Mouse (Mus musculus): ENCODE results near the gene Crybb3. TPM values are rescaled to one million over a fixed set of nuclear protein-coding genes. Genes with fewer than 3 reads are reported as not detected.
A peak's percentile ranks its signal among the peaks of the same experiment; 100 is the strongest.

Crybb3 gene
- polyA plus RNA-seq, 2 experiments, result 0.67 to 4.6 TPM

DNA sequence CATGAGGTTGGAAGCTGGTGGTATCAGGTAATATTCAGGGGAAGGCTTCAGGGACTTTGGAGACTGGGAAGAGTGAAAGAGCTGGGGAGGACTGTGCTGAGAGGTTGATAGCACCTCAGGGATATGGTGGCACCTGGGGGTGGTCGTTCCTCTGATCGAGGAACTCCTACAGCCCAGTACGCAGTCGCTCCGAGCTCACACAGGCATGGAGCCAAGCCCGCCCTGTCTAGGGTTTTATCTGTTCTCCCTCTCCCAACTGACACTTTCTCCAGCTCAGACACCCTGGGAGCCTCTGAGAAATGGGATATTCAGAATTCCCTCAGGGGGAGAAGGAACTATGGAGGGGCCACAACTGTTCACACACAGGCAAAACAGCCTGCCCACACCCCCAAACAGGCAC, 40.6 kb downstream of the Crybb3 start:
- H3K4me1 ChIP-seq (ENCODE audit: control insufficient read depth, insufficient read depth, low read length), result no peaks in the 10 kb centered on the region; the same call in 1 of the 2 replicates
- WGBS, result 66% methylated on average over 6 of the region's 6 CpGs
- no peak overlapping the region for H3K4me2 ChIP-seq (replicated peaks; ENCODE audit: low read depth, low read length, severe bottlenecking)
- no peaks in the 10 kb centered on the region for H3K9me3 ChIP-seq (ENCODE audit: control insufficient read depth, low read length)
- no peaks in the 10 kb centered on the region for H3K36me3 ChIP-seq (ENCODE audit: control insufficient read depth, insufficient read depth, low read length)
- no peak overlapping the region for H3K9ac ChIP-seq (ENCODE audit: low read depth, low read length, severe bottlenecking)
- H3K27me3 ChIP-seq (ENCODE audit: control insufficient read depth, insufficient read depth, low read length), result no peaks in the 10 kb centered on the region
- H3K27ac ChIP-seq (replicated peaks; ENCODE audit: low read depth, low read length), result no peak overlapping the region
- ATAC-seq (ENCODE audit: low FRiP score, low read depth) (no peak), DNase-seq (ENCODE audit: low spot score) (no peak)
- no peak for TF ChIP-seq POLR2A (IDR thresholded peaks at IDR 0.05; ENCODE audit: borderline replicate concordance, extremely low read depth, insufficient read depth, insufficient read length)
- H3K4me3 ChIP-seq (replicated peaks; ENCODE audit: low read length), result no peak overlapping the region

DNA sequence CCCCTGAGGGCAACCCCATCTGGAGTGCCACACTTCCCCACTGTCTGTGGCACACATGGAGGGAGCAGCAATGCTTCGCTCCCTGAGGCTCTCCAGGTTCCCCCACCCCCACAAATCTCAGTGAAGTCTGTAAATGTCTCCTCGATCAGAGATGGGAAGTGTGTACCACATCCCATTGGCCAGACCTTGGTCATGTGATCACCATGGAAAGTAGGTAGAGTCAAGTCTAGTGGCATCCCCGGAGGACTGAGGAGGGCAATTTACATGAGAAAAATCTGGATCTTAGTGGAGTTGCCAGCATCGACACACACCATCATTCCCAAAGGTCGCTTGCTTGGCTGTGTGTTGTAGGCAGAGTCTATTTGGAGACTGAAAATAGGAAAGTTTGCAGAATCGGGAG, 42.8 kb downstream of the Crybb3 start:
- no peak for TF ChIP-seq POLR2A (IDR thresholded peaks at IDR 0.05; ENCODE audit: borderline replicate concordance, extremely low read depth, insufficient read depth, insufficient read length)
- Histone ChIP-seq H3K27me3 (ENCODE audit: control insufficient read depth, insufficient read depth, low read length) (no peaks in the 10 kb centered on the region), H3K9ac (ENCODE audit: low read depth, low read length, severe bottlenecking) (no peak overlapping the region), H3K36me3 (ENCODE audit: control insufficient read depth, insufficient read depth, low read length) (no peaks in the 10 kb centered on the region), H3K4me2 (replicated peaks; ENCODE audit: low read depth, low read length, severe bottlenecking) (no peak overlapping the region), H3K4me3 (replicated peaks; ENCODE audit: low read length) (no peak overlapping the region), H3K27ac (replicated peaks; ENCODE audit: low read depth, low read length) (no peak overlapping the region), H3K4me1 (ENCODE audit: control insufficient read depth, insufficient read depth, low read length) (peaks cover 11% of the 10 kb centered on the region), H3K9me3 (ENCODE audit: control insufficient read depth, low read length) (no peaks in the 10 kb centered on the region)
- 86% methylated on average over 6 of the region's 6 CpGs for WGBS
- no peak for DNase-seq (ENCODE audit: low spot score)
- ATAC-seq (ENCODE audit: low FRiP score, low read depth), result no peak

DNA sequence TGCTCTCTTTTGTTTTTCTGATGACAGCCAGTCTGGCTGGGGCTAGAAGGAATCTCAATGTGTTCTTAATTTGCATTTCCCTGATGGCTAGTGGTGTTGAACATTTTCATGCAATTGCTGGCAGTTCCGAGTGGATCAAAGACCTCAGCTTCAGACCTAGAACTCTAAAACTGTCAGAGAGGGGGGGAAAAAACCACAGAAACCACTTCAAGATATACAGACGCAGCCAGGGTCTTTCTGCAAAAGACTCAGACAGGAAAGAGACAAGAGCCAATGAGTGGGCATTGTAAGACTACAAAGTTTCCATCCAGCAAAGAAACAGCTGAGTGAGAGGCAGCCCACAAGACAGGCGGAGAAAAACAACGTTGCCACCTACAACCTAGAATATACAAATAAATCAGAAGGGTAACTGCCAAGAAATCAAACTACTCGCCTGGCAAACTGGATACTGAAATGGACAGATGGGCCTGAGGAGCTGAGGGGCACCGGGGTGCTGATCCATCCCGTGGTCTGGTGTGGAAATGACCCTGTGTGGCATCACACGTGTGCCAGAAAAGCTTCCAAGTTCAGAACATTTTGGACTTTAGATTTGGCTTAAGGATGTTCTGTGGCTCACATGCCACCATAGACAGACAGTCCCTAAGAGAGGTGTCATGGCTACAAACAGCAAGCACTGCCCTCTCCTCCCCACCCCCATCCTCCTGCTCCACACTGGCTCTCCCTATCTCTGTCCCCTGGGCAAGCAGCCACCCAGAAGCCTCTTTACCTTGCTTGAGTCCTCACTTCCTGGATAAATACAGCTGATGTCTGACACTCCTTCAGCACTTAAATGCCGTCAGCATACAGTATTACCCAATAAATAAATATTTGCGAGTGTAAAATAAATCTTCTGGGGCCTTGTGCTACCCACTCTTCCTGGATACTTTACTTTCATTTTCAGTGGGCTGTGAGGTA, 46.0 kb downstream of the Crybb3 start:
- 40% methylated on average over 10 of the region's 10 CpGs for WGBS
- ATAC-seq (ENCODE audit: low FRiP score, low read depth), result no peak
- no peak overlapping the region for H3K4me2 ChIP-seq (replicated peaks; ENCODE audit: low read depth, low read length, severe bottlenecking)

GRCm38 (mm10) chr5:113031201-113031754, 50.1 kb downstream of the Crybb3 start:
- no peaks in the 10 kb centered on the region for H3K9me3 ChIP-seq (ENCODE audit: control insufficient read depth, low read length)
- H3K27ac ChIP-seq (replicated peaks; ENCODE audit: low read depth, low read length), result no peak overlapping the region
- H3K27me3 ChIP-seq (ENCODE audit: control insufficient read depth, insufficient read depth, low read length), result no peaks in the 10 kb centered on the region
- no peaks in the 10 kb centered on the region for H3K36me3 ChIP-seq (ENCODE audit: control insufficient read depth, insufficient read depth, low read length)
- no peak for TF ChIP-seq POLR2A (IDR thresholded peaks at IDR 0.05; ENCODE audit: borderline replicate concordance, extremely low read depth, insufficient read depth, insufficient read length)
- H3K4me1 ChIP-seq (ENCODE audit: control insufficient read depth, insufficient read depth, low read length), result peaks cover 11% of the 10 kb centered on the region
- H3K9ac ChIP-seq (ENCODE audit: low read depth, low read length, severe bottlenecking), result no peak overlapping the region
- H3K4me3 ChIP-seq (replicated peaks; ENCODE audit: low read length), result no peak overlapping the region
- no peak for DNase-seq (ENCODE audit: low spot score)
- ATAC-seq (ENCODE audit: low FRiP score, low read depth), result no peak
- H3K4me2 ChIP-seq (replicated peaks; ENCODE audit: low read depth, low read length, severe bottlenecking), result no peak overlapping the region
- WGBS, result 63% methylated on average over 15 of the region's 15 CpGs

More for the DNA sequence above, 46.0 kb downstream of the Crybb3 start:
- H3K4me1 ChIP-seq (ENCODE audit: control insufficient read depth, insufficient read depth, low read length), result peaks cover 11% of the 10 kb centered on the region
- H3K27ac ChIP-seq (replicated peaks; ENCODE audit: low read depth, low read length), result no peak overlapping the region; the same call in 1 of the 2 replicates
- peak; percentile 56 for DNase-seq (ENCODE audit: low spot score)
- no peak for TF ChIP-seq POLR2A (IDR thresholded peaks at IDR 0.05; ENCODE audit: borderline replicate concordance, extremely low read depth, insufficient read depth, insufficient read length)
- H3K9ac ChIP-seq (ENCODE audit: low read depth, low read length, severe bottlenecking), result no peak overlapping the region
- no peaks in the 10 kb centered on the region for H3K27me3 ChIP-seq (ENCODE audit: control insufficient read depth, insufficient read depth, low read length)
- no peaks in the 10 kb centered on the region for H3K9me3 ChIP-seq (ENCODE audit: control insufficient read depth, low read length)
- H3K4me3 ChIP-seq (replicated peaks; ENCODE audit: low read length), result no peak overlapping the region
- H3K36me3 ChIP-seq (ENCODE audit: control insufficient read depth, insufficient read depth, low read length), result no peaks in the 10 kb centered on the region

DNA sequence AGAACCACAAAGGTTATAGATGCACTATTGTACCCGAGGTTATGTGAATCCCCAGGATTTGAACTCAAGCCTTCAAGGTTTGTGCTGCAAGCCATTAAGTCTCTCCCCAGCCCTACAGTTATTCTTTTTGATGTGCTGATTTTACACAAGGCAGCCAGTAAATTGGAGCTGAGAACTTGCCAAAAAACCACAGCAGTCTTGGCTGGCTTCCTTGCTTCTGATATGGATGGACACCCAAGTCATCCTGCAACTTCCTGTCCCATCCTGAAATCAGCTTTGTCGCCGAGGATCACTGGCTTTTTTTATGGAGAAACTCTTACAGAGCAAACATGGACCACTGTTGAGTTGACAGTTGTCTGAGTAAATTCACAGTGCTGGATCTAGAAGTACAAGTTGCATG, 51.3 kb downstream of the Crybb3 start:
- Histone ChIP-seq H3K9ac (ENCODE audit: low read depth, low read length, severe bottlenecking) (no peak overlapping the region), H3K9me3 (ENCODE audit: control insufficient read depth, low read length) (no peaks in the 10 kb centered on the region), H3K36me3 (ENCODE audit: control insufficient read depth, insufficient read depth, low read length) (no peaks in the 10 kb centered on the region), H3K4me3 (replicated peaks; ENCODE audit: low read length) (no peak overlapping the region), H3K27ac (replicated peaks; ENCODE audit: low read depth, low read length) (no peak overlapping the region), H3K4me1 (ENCODE audit: control insufficient read depth, insufficient read depth, low read length) (peaks cover 5% of the 10 kb centered on the region; the same call in 1 of the 2 replicates), H3K4me2 (replicated peaks; ENCODE audit: low read depth, low read length, severe bottlenecking) (no peak overlapping the region), H3K27me3 (ENCODE audit: control insufficient read depth, insufficient read depth, low read length) (no peaks in the 10 kb centered on the region)
- no peak for TF ChIP-seq POLR2A (IDR thresholded peaks at IDR 0.05; ENCODE audit: borderline replicate concordance, extremely low read depth, insufficient read depth, insufficient read length)
- 67% methylated on average over 3 of the region's 3 CpGs for WGBS
- DNase-seq (ENCODE audit: low spot score) (no peak), ATAC-seq (ENCODE audit: low FRiP score, low read depth) (no peak)
